Mouse (Mus musculus): Measurements from ENCODE around the gene Csrp2. TPM values are rescaled to one million over a fixed set of nuclear protein-coding genes. Genes with fewer than 3 reads are reported as not detected.
A peak's percentile ranks its signal among the peaks of the same experiment; 100 is the strongest.

Csrp2 gene
- polyA plus RNA-seq, 1 experiment from 2014 or later, result 154 TPM

GRCm38 (mm10) chr10:110931161-110931912, 11.7 kb downstream of the Csrp2 start:
- ATAC-seq (ENCODE audit: insufficient read depth) (no peak), DNase-seq (no peak)
- Histone ChIP-seq H3K36me3 (ENCODE audit: insufficient read depth) (peaks cover 9% of the 10 kb centered on the region; the same call in 1 of the 2 replicates), H3K4me1 (ENCODE audit: insufficient read depth) (peaks cover 12% of the 10 kb centered on the region; the same call in 1 of the 2 replicates), H3K4me2 (peak overlapping the region; percentile 21; the same call in 1 of the 2 replicates), H3K4me3 (ENCODE audit: low read depth, low read length) (no peak overlapping the region), H3K9ac (no peak overlapping the region), H3K27ac (ENCODE audit: low read depth) (peak overlapping the region; percentile 21; the same call in 1 of the 2 replicates), H3K27me3 (ENCODE audit: insufficient read depth, low read length) (no peaks in the 10 kb centered on the region), H3K9me3 (ENCODE audit: low read depth, low read length) (no peaks in the 10 kb centered on the region)
- WGBS, result 71% methylated on average over 13 of the region's 13 CpGs
- no peak for TF ChIP-seq CTCF (IDR thresholded peaks at IDR 0.05; ENCODE audit: low read depth)

- H3K27ac ChIP-seq (ENCODE audit: low read depth), result no peak overlapping the region
- H3K36me3 ChIP-seq (ENCODE audit: insufficient read depth), result peaks cover 12% of the 10 kb centered on the region; the same call in 1 of the 2 replicates
- H3K9ac ChIP-seq, result no peak overlapping the region
- DNase-seq (peak; percentile 50), ATAC-seq (ENCODE audit: insufficient read depth) (no peak)
- no peaks in the 10 kb centered on the region for H3K27me3 ChIP-seq (ENCODE audit: insufficient read depth, low read length)
- H3K4me1 ChIP-seq (ENCODE audit: insufficient read depth), result peaks cover 9% of the 10 kb centered on the region; the same call in 1 of the 2 replicates
- WGBS, result 56% methylated on average over 20 of the region's 20 CpGs
- TF ChIP-seq CTCF (IDR thresholded peaks at IDR 0.05; ENCODE audit: low read depth), result no peak
- H3K4me2 ChIP-seq, result peak overlapping the region; percentile 21; the same call in 1 of the 2 replicates
- no peaks in the 10 kb centered on the region for H3K9me3 ChIP-seq (ENCODE audit: low read depth, low read length)
- no peak overlapping the region for H3K4me3 ChIP-seq (ENCODE audit: low read depth, low read length)
Observed at GRCm38 (mm10) chr10:110931913-110932560, 12.4 kb downstream of the Csrp2 start.

- Histone ChIP-seq H3K9me3 (ENCODE audit: low read depth, low read length) (no peaks in the 10 kb centered on the region), H3K4me2 (no peak overlapping the region), H3K4me3 (ENCODE audit: low read depth, low read length) (no peak overlapping the region), H3K27ac (ENCODE audit: low read depth) (no peak overlapping the region), H3K4me1 (ENCODE audit: insufficient read depth) (0 out of 2 replicates have a peak, but pooled peaks cover 3% of the 10 kb centered on the region), H3K9ac (no peak overlapping the region), H3K36me3 (ENCODE audit: insufficient read depth) (peaks cover 24% of the 10 kb centered on the region; the same call in 1 of the 2 replicates), H3K27me3 (ENCODE audit: insufficient read depth, low read length) (no peaks in the 10 kb centered on the region)
- TF ChIP-seq CTCF (IDR thresholded peaks at IDR 0.05; ENCODE audit: low read depth), result no peak
- DNase-seq (no peak), ATAC-seq (ENCODE audit: insufficient read depth) (no peak)
- 74% methylated on average over 5 of the region's 5 CpGs for WGBS
Observed at GRCm38 (mm10) chr10:110933584-110933983, 14.0 kb downstream of the Csrp2 start.

GRCm38 (mm10) chr10:110935081-110935480, 15.5 kb downstream of the Csrp2 start:
- 79% methylated on average over 11 of the region's 11 CpGs for WGBS
- Histone ChIP-seq H3K27ac (ENCODE audit: low read depth) (no peak overlapping the region), H3K4me3 (ENCODE audit: low read depth, low read length) (no peak overlapping the region), H3K4me2 (no peak overlapping the region), H3K9ac (no peak overlapping the region), H3K9me3 (ENCODE audit: low read depth, low read length) (no peaks in the 10 kb centered on the region), H3K27me3 (ENCODE audit: insufficient read depth, low read length) (no peaks in the 10 kb centered on the region), H3K36me3 (ENCODE audit: insufficient read depth) (peaks cover 30% of the 10 kb centered on the region), H3K4me1 (ENCODE audit: insufficient read depth) (no peaks in the 10 kb centered on the region)
- ATAC-seq (ENCODE audit: insufficient read depth) (no peak), DNase-seq (no peak)
- TF ChIP-seq CTCF (IDR thresholded peaks at IDR 0.05; ENCODE audit: low read depth), result no peak

GRCm38 (mm10) chr10:110935669-110936068, 16.1 kb downstream of the Csrp2 start:
- H3K4me1 ChIP-seq (ENCODE audit: insufficient read depth), result no peaks in the 10 kb centered on the region

GRCm38 (mm10) chr10:110938361-110938760, 18.8 kb downstream of the Csrp2 start:
- 91% methylated on average over 7 of the region's 7 CpGs for WGBS
- Histone ChIP-seq H3K36me3 (ENCODE audit: insufficient read depth) (peaks cover 53% of the 10 kb centered on the region), H3K9ac (no peak overlapping the region), H3K4me1 (ENCODE audit: insufficient read depth) (no peaks in the 10 kb centered on the region), H3K27ac (ENCODE audit: low read depth) (no peak overlapping the region), H3K27me3 (ENCODE audit: insufficient read depth, low read length) (no peaks in the 10 kb centered on the region), H3K9me3 (ENCODE audit: low read depth, low read length) (no peaks in the 10 kb centered on the region), H3K4me2 (no peak overlapping the region), H3K4me3 (ENCODE audit: low read depth, low read length) (no peak overlapping the region)
- ATAC-seq (ENCODE audit: insufficient read depth) (no peak), DNase-seq (no peak)
- no peak for TF ChIP-seq CTCF (IDR thresholded peaks at IDR 0.05; ENCODE audit: low read depth)

More at GRCm38 (mm10) chr10:110935669-110936068, 16.1 kb downstream of the Csrp2 start:
- Histone ChIP-seq H3K4me2 (no peak overlapping the region), H3K36me3 (ENCODE audit: insufficient read depth) (peaks cover 32% of the 10 kb centered on the region), H3K9me3 (ENCODE audit: low read depth, low read length) (no peaks in the 10 kb centered on the region), H3K9ac (no peak overlapping the region), H3K27ac (ENCODE audit: low read depth) (no peak overlapping the region), H3K4me3 (ENCODE audit: low read depth, low read length) (no peak overlapping the region), H3K27me3 (ENCODE audit: insufficient read depth, low read length) (no peaks in the 10 kb centered on the region)
- DNase-seq (no peak), ATAC-seq (ENCODE audit: insufficient read depth) (no peak)
- 67% methylated on average over 7 of the region's 7 CpGs for WGBS
- peak; percentile 40 for TF ChIP-seq CTCF (IDR thresholded peaks at IDR 0.05; ENCODE audit: low read depth)

All from lung, embryonic 14.5 days (tissue).